Mouse (Mus musculus) myocyte (in vitro differentiated cells): ENCODE measurements at regions not wholly inside any gene's neighbourhood (a gene's known extent, or its start where the extent isn't known, plus 50 kb on each side); places are given as distances from the start of the nearest gene placed in this dataset.

Experiments used
- H3K27me3 ChIP-seq: one replicate; pipeline ENCODE4 v1.6.1; 2011; ENCODE audit not compliant: control insufficient read depth, insufficient read depth, insufficient read length
- H3K36me3 ChIP-seq: one replicate; pipeline ENCODE4 v1.6.1; 2011; ENCODE audit not compliant: control insufficient read depth, insufficient read depth
- H3K4me2 ChIP-seq: one replicate; pipeline ENCODE4 v1.6.1; 2011; ENCODE audit warnings: low read depth, control low read depth
- H3K4me3 ChIP-seq: one replicate; pipeline ENCODE4 v1.5.1; 2011; ENCODE audit warnings: mild to moderate bottlenecking, control low read depth, moderate library complexity
- H3K79me2 ChIP-seq: one replicate; pipeline ENCODE4 v1.6.1; 2011; ENCODE audit not compliant: control insufficient read depth, insufficient read depth
- H3ac ChIP-seq: one replicate; pipeline ENCODE4 v1.6.1; 2011; ENCODE audit not compliant: control insufficient read depth, insufficient read length
- CEBPB ChIP-seq: IDR thresholded peaks from 2 replicates; pipeline ENCODE4 v1.6.1; 2011; ENCODE audit warnings: mild to moderate bottlenecking, moderate library complexity; ENCODE audit not compliant: poor library complexity, insufficient read depth, severe bottlenecking
- E2F4 ChIP-seq: IDR thresholded peaks from one replicate; pipeline ENCODE4 v1.6.1; 2011; ENCODE audit warnings: mild to moderate bottlenecking, control low read depth, moderate library complexity; ENCODE audit not compliant: insufficient read depth
- MAX ChIP-seq: IDR thresholded peaks from one replicate; pipeline ENCODE4 v1.6.1; 2011; ENCODE audit warnings: low read depth, mild to moderate bottlenecking, control low read depth
- MYOD1 ChIP-seq, 3 experiments: IDR thresholded peaks; one replicate each; pipeline ENCODE4 v1.6.1; 2011; ENCODE audit warnings: control low read depth in 2 of 3, low read depth in 2 of 3, mild to moderate bottlenecking in 2 of 3, moderate library complexity in 1 of 3; ENCODE audit not compliant: insufficient read length in 2 of 3, control insufficient read depth in 1 of 3
- MYOG ChIP-seq, 3 experiments: IDR thresholded peaks; one replicate each; pipeline ENCODE4 v1.6.1; 2011; ENCODE audit warnings: control low read depth in 2 of 3, low read depth in 2 of 3, mild to moderate bottlenecking in 2 of 3; ENCODE audit not compliant: insufficient read length in 2 of 3, control insufficient read depth in 1 of 3, insufficient read depth in 1 of 3
- POLR2A ChIP-seq: IDR thresholded peaks from one replicate; pipeline ENCODE4 v1.6.1; 2011; ENCODE audit warnings: low read depth, mild to moderate bottlenecking, control low read depth, moderate library complexity; ENCODE audit not compliant: insufficient read length
- POLR2AphosphoS2 ChIP-seq: IDR thresholded peaks from one replicate; pipeline ENCODE4 v1.6.1; 2011; ENCODE audit warnings: low read depth, control low read depth; ENCODE audit not compliant: insufficient read length
- REST ChIP-seq: IDR thresholded peaks from one replicate; pipeline ENCODE4 v1.6.1; 2011; ENCODE audit warnings: mild to moderate bottlenecking, control low read depth, moderate library complexity; ENCODE audit not compliant: insufficient read depth, insufficient read length
- SRF ChIP-seq: IDR thresholded peaks from one replicate; pipeline ENCODE4 v1.6.1; 2011; ENCODE audit warnings: low read depth; ENCODE audit not compliant: control insufficient read depth, insufficient read length
- TCF12 ChIP-seq: IDR thresholded peaks from one replicate; pipeline ENCODE4 v1.6.1; 2011; ENCODE audit warnings: mild to moderate bottlenecking, control low read depth; ENCODE audit not compliant: poor library complexity, insufficient read depth, severe bottlenecking
- TCF3 ChIP-seq: IDR thresholded peaks from one replicate; pipeline ENCODE4 v1.6.1; 2011; ENCODE audit warnings: low read depth, control low read depth; ENCODE audit not compliant: insufficient read length
- USF1 ChIP-seq: IDR thresholded peaks from one replicate; pipeline ENCODE4 v1.6.1; 2011; ENCODE audit warnings: low read depth, mild to moderate bottlenecking, control low read depth, moderate library complexity

- no peak overlapping the region for H3K4me2 ChIP-seq
- no peaks in the 10 kb centered on the region for H3K79me2 ChIP-seq
- no peak for TF ChIP-seq MAX
- TF ChIP-seq TCF12 = no peak
- TF ChIP-seq POLR2A = no peak
- TF ChIP-seq SRF = no peak
- no peak for TF ChIP-seq MYOD1 (IDR thresholded peaks at IDR 0.05; ENCODE audit: control insufficient read depth in 1 of 3, insufficient read length in 2 of 3, low read depth in 2 of 3)
- no peak for TF ChIP-seq E2F4
- no peak for TF ChIP-seq TCF3
- TF ChIP-seq MYOG (IDR thresholded peaks at IDR 0.05; ENCODE audit: control insufficient read depth in 1 of 3, insufficient read depth in 1 of 3, insufficient read length in 2 of 3, low read depth in 2 of 3) = no peak
- no peak for TF ChIP-seq USF1
- TF ChIP-seq REST = no peak
- TF ChIP-seq POLR2AphosphoS2 = no peak
- no peak for TF ChIP-seq CEBPB
Measured at GRCm38 (mm10) chr10:18923088-18923821, 78.4 kb downstream of the Perp start.

DNA sequence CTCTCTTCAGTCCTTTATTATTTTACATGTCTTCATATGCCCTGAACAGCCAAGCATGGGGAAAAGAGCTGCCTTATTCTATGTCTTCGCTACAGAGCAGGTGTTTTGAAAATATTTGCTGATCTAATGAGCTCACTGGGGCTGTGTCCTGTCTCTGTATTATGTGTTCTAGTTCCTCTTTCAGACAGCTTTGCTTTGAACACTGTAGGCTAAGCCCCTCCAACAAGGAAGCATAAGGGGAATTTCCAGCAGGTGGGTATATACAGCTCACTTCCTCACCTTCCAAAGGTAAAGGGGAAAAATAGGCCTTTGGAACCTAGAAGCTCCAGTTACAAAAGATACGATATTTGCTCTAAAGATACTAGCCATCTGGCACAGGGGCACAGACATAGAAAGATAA is 83.0 kb downstream of the Perp start:
- Histone ChIP-seq H3K36me3 (no peaks in the 10 kb centered on the region), H3K79me2 (no peaks in the 10 kb centered on the region), H3K4me2 (no peak overlapping the region), H3K4me3 (no peak overlapping the region), H3ac (no peak overlapping the region), H3K27me3 (no peaks in the 10 kb centered on the region)
- no peak for TF ChIP-seq MYOG (IDR thresholded peaks at IDR 0.05; ENCODE audit: control insufficient read depth in 1 of 3, insufficient read depth in 1 of 3, insufficient read length in 2 of 3, low read depth in 2 of 3)
- TF ChIP-seq E2F4 = no peak
- no peak for TF ChIP-seq CEBPB

More at GRCm38 (mm10) chr10:18923088-18923821, 78.4 kb downstream of the Perp start:
- Histone ChIP-seq H3ac (no peak overlapping the region), H3K27me3 (no peaks in the 10 kb centered on the region), H3K4me3 (no peak overlapping the region), H3K36me3 (no peaks in the 10 kb centered on the region)

- Histone ChIP-seq H3K4me3 (no peak overlapping the region), H3K27me3 (no peaks in the 10 kb centered on the region), H3K36me3 (no peaks in the 10 kb centered on the region), H3ac (no peak overlapping the region), H3K79me2 (no peaks in the 10 kb centered on the region), H3K4me2 (no peak overlapping the region)
- TF ChIP-seq USF1 (no peak), SRF (no peak), MAX (no peak), E2F4 (no peak), CEBPB (no peak), REST (no peak), POLR2A (no peak), MYOD1 (IDR thresholded peaks at IDR 0.05; ENCODE audit: control insufficient read depth in 1 of 3, insufficient read length in 2 of 3, low read depth in 2 of 3) (no peak)
Measured at GRCm38 (mm10) chr10:18931344-18931743, 84.1 kb downstream of the Tnfaip3 start.

GRCm38 (mm10) chr10:18941447-18941846 is 74.0 kb downstream of the Tnfaip3 start:
- no peak for TF ChIP-seq TCF12
- TF ChIP-seq POLR2A = no peak
- TF ChIP-seq E2F4 = no peak
- TF ChIP-seq TCF3 = no peak
- no peak for TF ChIP-seq USF1
- peak in 1 of 3 experiments; percentile 15 for TF ChIP-seq MYOD1 (IDR thresholded peaks at IDR 0.05; ENCODE audit: control insufficient read depth in 1 of 3, insufficient read length in 2 of 3, low read depth in 2 of 3)
- TF ChIP-seq POLR2AphosphoS2 = no peak
- TF ChIP-seq CEBPB = peak; percentile 59; the same call in 1 of the 2 replicates
- TF ChIP-seq MYOG (IDR thresholded peaks at IDR 0.05; ENCODE audit: control insufficient read depth in 1 of 3, insufficient read depth in 1 of 3, insufficient read length in 2 of 3, low read depth in 2 of 3) = peak in 1 of 3 experiments; percentile 18
- TF ChIP-seq REST = no peak
- no peak for TF ChIP-seq MAX
- no peak for TF ChIP-seq SRF
- no peak overlapping the region for H3K4me2 ChIP-seq
- no peaks in the 10 kb centered on the region for H3K27me3 ChIP-seq
- no peaks in the 10 kb centered on the region for H3K79me2 ChIP-seq
- H3K4me3 ChIP-seq = no peak overlapping the region
- no peaks in the 10 kb centered on the region for H3K36me3 ChIP-seq
- no peak overlapping the region for H3ac ChIP-seq

DNA sequence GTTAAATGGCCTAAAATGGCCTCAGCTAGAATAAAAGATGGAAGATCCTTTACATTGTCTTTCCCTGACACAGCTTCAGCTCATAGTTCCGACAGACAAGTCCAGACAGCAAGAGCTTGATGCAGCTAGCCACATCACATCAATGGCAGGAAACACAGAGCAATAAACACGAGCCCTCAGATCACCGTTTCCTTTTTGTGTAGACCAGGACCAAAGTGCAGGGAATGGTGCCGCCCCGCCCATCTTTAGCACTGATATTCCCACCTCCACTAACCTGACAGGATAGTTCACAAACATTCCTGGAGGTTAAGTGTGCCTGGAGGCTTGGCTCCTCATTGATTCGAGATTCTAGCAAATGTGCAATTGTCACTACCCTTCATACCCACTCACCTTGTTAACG is 73.5 kb downstream of the Tnfaip3 start:
- Histone ChIP-seq H3K27me3 (no peaks in the 10 kb centered on the region), H3ac (no peak overlapping the region), H3K36me3 (no peaks in the 10 kb centered on the region), H3K4me2 (no peak overlapping the region), H3K4me3 (no peak overlapping the region), H3K79me2 (no peaks in the 10 kb centered on the region)
- TF ChIP-seq TCF12 (no peak), MAX (no peak), CEBPB (no peak), MYOD1 (IDR thresholded peaks at IDR 0.05; ENCODE audit: control insufficient read depth in 1 of 3, insufficient read length in 2 of 3, low read depth in 2 of 3) (no peak), MYOG (IDR thresholded peaks at IDR 0.05; ENCODE audit: control insufficient read depth in 1 of 3, insufficient read depth in 1 of 3, insufficient read length in 2 of 3, low read depth in 2 of 3) (no peak), USF1 (no peak), POLR2A (no peak)
